Mouse (Mus musculus) lung, postnatal 0 days (tissue): ENCODE data around the gene Sgsm2.

Experiments used
- CTCF ChIP-seq: IDR thresholded peaks from 2 replicates; pipeline ENCODE4 v1.5.1; 2016; ENCODE audit warnings: antibody characterized with exemption, mild to moderate bottlenecking
- EP300 ChIP-seq: IDR thresholded peaks from 2 replicates; pipeline ENCODE4 v1.6.1; 2016; ENCODE audit warnings: antibody characterized with exemption, mild to moderate bottlenecking, control low read depth

DNA sequence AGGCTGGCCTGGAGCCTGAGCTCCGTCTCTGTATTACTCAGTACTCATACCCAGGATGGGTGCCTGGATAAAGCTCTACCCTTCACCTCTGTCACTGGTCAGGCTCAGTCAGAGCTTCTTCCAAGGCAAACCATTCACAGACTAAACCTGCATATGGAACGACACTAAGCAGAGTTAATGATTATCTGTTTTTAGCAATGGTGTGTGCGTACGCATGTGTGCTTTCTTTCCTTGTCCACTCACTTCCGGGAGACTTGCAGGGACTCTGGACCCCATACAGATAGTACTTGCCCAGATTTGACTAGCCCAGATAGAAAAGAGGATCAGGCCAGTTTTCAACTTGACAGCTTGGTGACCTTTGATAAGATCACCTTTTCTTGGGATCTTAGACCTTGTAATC is 70.2 kb downstream of the Sgsm2 start:
- TF ChIP-seq EP300 (no peak), CTCF (no peak)
